Mouse (Mus musculus): ENCODE measurements around the gene Ccdc155.

DNA sequence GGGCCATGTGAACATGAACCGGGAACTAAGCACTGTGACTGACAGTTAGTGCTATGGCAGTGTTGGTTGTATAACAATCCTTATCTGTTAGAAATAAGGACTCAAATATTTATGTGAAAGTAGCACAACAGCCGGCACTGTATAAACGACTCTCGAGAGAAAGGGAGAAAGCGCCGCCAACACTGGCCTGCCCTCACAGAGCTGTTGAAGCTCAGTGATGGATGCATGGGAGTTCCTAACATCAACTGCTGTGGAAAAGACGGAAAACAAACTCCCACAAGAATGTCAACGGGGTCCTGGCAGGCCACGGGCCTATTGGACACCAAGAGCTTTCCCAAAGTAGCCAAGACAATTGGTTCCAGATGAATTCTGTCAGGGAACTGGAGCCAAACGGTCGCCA is 53.4 kb downstream of the Ccdc155 start:
- no peak for TF ChIP-seq POLR2A (IDR thresholded peaks at IDR 0.05; ENCODE audit: insufficient read depth, low read depth, low read length)
- no peak for TF ChIP-seq CTCF (IDR thresholded peaks at IDR 0.05)
- TF ChIP-seq EP300 (IDR thresholded peaks at IDR 0.05; ENCODE audit: insufficient read depth, low read depth, low read length): no peak

Data from heart, adult 2 months (tissue).